Mouse (Mus musculus): ENCODE results near the gene Vti1a. TPM values are rescaled to one million over a fixed set of nuclear protein-coding genes. Genes with fewer than 3 reads are reported as not detected.

Gene Vti1a
- total RNA-seq, 2 experiments from 2014 or later, result 60.2 to 60.5 TPM

GRCm38 (mm10) chr19:55618546-55618945 lies 302.5 kb downstream of the Vti1a start:
- no peak for DNase-seq (ENCODE audit: low spot score in 2 of 2)

GRCm38 (mm10) chr19:55620411-55621008 lies 304.4 kb downstream of the Vti1a start:
- no peak for DNase-seq (ENCODE audit: low spot score in 2 of 2)

- peak in 1 of 2 experiments; percentile 40 for DNase-seq (ENCODE audit: low spot score in 2 of 2)
Observed at GRCm38 (mm10) chr19:55621011-55621625, 305.0 kb downstream of the Vti1a start.

DNA sequence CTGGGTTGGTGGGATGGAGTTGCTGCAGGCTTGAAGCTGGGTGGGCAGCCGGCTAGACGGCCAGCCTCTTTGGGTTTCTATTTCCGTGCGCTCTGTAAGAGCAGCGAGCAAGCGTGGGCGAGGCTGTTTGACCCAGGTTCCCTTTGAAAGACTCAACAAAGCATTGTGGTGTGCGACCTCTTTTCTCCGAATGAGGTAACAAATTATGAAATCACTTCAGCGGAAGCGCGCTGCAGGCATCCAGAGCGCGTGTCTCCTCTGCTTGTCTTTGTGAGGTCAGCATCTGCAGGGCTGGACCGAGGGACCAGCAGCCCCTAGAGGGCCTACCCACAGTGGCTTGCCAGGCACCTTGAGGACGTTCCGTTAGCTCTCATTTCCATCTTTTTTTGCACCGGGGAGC lies 306.7 kb downstream of the Vti1a start:
- DNase-seq (ENCODE audit: low spot score in 2 of 2), result no peak

- DNase-seq (ENCODE audit: low spot score in 2 of 2), result no peak
Observed at GRCm38 (mm10) chr19:55623605-55624004, 307.5 kb downstream of the Vti1a start.

DNA sequence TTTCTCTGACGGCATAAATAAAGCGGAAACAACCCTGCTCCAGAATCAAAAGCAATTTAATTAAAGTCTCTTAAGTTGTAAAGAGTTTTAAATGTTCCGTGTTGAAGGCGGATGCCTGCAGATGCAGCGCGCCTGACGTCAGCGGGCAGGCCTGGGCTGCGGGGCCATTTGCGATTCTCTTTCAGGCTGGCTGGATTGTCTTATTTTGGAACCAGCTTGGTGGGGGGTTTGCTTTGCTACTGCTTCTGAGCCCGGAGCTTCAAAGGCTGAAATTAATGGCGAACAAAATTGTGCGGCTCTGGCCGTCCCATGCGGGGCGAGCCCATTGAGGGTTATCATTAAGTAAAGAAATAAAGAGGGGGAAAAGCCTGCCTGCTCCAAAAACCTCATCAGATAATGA lies 310.4 kb downstream of the Vti1a start:
- DNase-seq (ENCODE audit: low spot score in 2 of 2), result peak in 1 of 2 experiments; percentile 18

GRCm38 (mm10) chr19:55626952-55627351 lies 310.9 kb downstream of the Vti1a start:
- DNase-seq (ENCODE audit: low spot score in 2 of 2), result no peak

GRCm38 (mm10) chr19:55635488-55635887 lies 319.4 kb downstream of the Vti1a start:
- no peak for DNase-seq (ENCODE audit: low spot score in 2 of 2)

DNA sequence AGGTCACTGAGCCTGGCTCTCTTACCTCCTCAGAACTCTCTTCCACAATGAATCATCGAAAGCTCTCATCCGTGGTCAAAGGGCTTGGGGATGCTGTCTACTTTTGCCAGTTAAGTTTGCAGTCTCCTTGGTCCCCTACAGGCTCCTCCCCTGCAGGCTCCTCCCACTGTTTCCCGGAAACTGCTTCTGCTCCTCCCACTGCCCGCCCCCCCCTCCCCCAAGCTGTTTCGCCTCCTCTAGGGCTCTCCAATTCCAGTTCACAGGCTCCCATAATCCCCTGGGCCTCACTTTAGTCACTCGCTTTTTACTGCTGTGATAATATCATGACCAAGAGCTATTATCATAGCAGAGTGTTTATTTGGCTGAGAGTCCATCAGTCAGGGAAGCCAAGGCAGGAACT lies 324.2 kb downstream of the Vti1a start:
- DNase-seq (ENCODE audit: low spot score in 2 of 2), result no peak

DNA sequence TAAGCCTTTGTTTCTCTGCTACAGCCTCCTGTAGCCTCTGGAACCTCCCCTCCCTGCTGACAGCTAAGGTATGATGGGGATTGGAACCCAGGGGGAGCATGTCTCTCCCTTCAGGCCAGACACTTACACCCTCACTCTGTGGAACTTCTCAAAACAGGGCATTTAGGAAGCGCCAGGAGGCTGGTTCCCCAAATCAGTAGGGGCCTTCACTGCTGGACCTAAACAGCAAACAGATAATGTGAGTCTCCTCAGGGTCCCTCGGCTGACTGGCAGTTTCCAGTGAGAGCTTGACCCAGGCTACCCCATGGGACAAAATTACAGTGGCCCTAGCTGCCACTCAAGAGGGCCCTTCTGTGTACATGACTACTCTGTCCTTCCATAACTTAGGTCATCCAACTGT lies 325.8 kb downstream of the Vti1a start:
- DNase-seq (ENCODE audit: low spot score in 2 of 2), result no peak

- DNase-seq (ENCODE audit: low spot score in 2 of 2), result no peak
Observed at GRCm38 (mm10) chr19:55642361-55642760, 326.3 kb downstream of the Vti1a start.

DNA sequence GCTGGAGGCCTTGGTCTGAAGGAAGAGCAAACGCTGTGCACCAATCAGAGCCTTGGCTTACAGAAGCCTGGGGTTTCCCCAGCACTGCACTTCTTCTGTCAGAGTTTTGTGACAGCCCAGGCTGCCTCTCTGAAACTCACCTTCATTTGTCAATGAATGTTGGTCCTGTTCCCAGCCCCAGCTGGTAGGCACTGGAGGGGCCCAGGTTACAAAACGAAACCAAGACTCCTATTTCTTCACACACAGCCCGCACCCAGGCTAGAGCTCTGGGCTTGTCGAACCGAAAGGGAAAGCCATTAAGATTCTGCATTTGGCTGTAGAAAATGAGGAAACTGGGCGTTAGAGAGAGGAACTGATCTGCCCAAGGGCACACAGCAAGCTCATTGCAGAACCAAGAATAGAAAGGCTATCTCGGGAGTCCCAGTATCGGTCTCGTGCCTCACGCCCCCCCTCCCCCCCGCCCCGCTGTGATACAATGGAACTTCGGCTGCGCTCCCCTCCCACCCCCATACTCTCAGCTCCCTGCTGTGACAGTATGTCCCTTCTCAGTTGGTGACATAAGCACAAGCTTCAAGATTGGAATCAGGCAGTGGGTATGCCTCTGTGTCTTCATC lies 327.3 kb downstream of the Vti1a start:
- peak in 1 of 2 experiments; percentile 29 for DNase-seq (ENCODE audit: low spot score in 2 of 2)

- no peak for DNase-seq (ENCODE audit: low spot score in 2 of 2)
Observed at GRCm38 (mm10) chr19:55643931-55644330, 327.8 kb downstream of the Vti1a start.

GRCm38 (mm10) chr19:55649363-55649762 lies 333.3 kb downstream of the Vti1a start:
- no peak for DNase-seq (ENCODE audit: low spot score in 2 of 2)

- DNase-seq (ENCODE audit: low spot score in 2 of 2), result no peak
Observed at GRCm38 (mm10) chr19:55651017-55651416, 334.9 kb downstream of the Vti1a start.

- no peak for DNase-seq (ENCODE audit: low spot score in 2 of 2)
Observed at GRCm38 (mm10) chr19:55652693-55653265, 336.7 kb downstream of the Vti1a start.

- DNase-seq (ENCODE audit: low spot score in 2 of 2), result peak in 1 of 2 experiments; percentile 5
Observed at GRCm38 (mm10) chr19:55660165-55660564, 344.1 kb downstream of the Vti1a start.

- peak in 1 of 2 experiments; percentile 30 for DNase-seq (ENCODE audit: low spot score in 2 of 2)
Observed at GRCm38 (mm10) chr19:55662521-55663223, 346.6 kb downstream of the Vti1a start.

GRCm38 (mm10) chr19:55667787-55668186 lies 351.7 kb downstream of the Vti1a start:
- no peak for DNase-seq (ENCODE audit: low spot score in 2 of 2)

DNA sequence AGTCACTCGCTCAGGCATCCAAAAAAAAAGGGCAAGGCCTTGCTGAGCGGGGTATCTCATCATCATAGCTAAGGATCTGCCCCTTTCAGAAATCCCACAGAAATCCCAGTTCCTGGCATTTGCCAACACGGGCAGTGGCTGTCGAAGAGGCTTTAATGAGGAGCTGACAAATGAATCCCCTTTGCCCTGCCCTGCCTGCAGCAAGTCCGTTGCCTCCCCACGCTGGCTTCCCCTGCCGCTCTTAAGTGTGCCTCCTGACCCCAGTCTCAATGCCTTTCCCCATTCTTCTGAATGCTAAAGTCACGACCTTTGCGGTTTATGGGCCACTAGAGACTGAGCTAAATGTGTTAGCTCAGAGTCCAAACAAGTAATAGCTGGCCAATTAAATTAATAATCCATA lies 352.8 kb downstream of the Vti1a start:
- DNase-seq (ENCODE audit: low spot score in 2 of 2), result no peak
